Mouse (Mus musculus) neutrophil, adult 65 days (primary cell): Measurements from ENCODE around the gene Lat. TPM values are rescaled to one million over a fixed set of nuclear protein-coding genes. Genes with fewer than 3 reads are reported as not detected.

ENCODE experiments used
- total RNA-seq: library from RNA; stranded (reverse); gene quantifications from 2 replicates; pipeline ENCODE4 v1.2.4, GENCODE M21; 2023

The Lat gene
- 1.00 and 3.6 TPM in 2 replicates for total RNA-seq

DNA sequence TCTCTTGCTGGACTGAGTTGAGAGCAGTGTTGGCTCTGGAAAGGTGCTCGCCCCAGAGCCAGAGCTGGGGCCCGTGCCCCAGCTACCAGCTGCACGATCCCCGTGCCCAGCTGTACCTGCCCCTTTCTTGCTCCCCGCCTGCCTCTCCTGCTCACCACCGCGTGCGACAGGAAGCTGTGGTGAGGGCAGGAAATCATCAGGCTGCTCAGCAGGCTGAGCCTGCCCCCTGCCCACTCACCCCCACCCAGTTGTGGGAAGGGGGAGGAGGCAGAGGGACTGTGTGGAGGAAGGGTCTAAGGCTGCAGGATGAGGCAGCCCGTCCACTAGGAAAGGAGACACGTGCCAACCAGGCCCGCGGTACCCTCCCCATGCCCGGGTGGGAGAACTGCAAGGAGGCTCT is at the start of gene Lat:
Lat (minus strand) TSS at position 178 of the 400 bp plus-strand sequence.

DNA sequence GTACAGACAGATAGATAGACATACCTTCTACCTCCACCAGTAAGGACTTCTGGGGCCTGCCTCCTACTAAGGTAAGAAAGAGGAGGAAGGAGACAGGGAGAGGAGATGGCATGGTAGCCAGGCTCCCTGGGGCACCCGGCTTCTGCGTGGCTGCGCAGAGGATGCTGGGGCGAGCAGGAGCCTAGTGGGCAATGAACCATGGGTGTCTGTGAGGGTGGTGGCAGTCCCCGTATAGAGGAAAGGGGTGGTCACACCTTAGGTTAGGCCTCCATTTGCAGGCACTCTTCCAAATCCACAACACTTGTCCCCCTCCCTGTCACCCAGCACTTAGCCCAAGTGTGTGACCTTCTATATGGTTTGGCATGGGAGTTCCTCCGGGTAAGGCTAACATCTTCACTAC is 45.4 kb upstream of the Lat start, which contains the start of gene Cd19:
Cd19 (minus strand) TSS at position 165 of the 400 bp plus-strand sequence.

DNA sequence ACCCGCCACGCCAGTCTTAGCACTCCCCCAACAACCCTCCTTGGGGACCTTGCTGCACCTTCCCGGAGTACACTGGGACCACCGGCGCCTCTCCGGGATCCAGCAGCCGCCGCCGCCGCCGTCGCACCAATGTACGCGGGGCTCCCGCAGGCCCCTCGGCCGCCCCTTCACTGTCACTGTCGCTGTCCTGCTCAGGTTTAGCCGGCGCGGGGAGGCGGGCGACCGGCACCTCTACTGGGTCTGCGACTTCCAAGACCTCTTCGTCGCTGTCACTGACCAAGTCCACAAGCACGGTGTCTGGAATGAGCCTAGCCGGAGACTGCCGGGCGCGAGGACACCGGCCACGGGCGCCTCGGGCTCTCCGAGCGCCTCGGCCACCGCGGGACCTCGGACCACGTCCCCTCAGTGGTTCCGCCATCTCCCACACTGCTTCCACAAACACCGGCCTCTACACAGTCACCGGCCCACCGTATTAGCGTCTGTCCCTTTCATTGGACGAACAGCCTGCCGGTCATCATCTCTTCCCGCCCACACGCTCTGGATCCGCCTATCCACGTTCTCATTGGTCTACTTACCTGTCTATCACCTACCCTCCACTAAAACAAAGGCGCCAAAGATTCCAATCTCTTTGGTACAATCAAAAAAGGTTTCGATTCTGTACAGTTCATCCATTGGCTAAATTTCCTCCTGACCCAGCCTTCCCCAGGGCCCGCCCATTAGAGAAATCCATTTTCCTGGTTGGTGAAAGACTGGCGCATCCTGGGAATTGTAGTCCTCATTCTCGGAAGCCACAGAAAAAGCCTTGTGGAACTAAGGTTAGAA is 27.1 kb upstream of the Lat start, which contains the start of gene Nfatc2ip:
Nfatc2ip (minus strand) TSS at position 440 of the 822 bp plus-strand sequence.

DNA sequence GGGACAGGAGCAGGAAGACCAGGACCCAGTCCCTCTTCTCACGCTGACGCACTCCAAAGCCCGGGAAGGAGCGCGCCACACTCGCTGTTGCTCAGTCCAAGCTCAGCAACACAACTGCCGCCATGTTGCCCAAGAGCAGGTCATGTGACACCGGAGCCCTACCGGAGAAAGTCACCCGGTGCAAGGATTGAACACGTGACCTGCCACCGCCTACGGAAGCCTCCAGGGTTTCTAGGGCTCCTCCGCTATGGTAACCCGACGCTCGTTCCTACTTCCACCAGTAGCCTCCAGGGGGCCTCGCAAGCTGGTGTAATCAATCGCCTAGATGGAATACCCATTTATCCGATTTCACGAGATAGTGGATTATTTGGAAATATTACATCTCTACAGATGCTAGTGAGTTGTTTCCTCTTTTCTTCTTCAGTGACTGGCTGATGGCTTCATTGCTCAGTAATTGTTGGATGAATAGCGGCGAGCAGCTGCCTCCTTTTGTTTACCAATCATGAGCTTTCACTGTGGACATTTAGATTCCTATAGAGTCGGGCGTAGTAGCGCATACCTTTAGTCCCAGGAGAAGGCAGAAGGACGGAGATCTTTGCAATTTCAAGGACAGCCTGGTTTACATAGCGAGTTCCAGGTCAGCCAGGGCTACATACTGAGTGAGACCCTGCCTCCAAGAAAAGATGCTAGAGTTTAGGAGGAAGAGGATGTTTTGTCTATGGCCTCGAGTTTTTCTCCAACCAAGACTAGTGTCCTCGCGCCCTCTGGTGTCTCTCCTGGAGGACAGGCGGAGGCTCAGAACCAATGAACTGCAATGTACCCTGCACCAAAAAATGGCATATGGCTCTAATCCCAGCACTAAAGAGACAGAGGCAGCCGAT is 8.1 kb upstream of the Lat start, which contains the start of gene Spns1:
Spns1 (minus strand) TSS at position 173 of the 881 bp plus-strand sequence.

Other genes starting within 250 kb of the Lat start
- 189 and 287 TPM in 2 replicates for gene Xpo6, start 169.1 kb downstream of the Lat start, total RNA-seq
- 5.0 and 7.4 TPM in 2 replicates for gene Sbk1, start 97.0 kb downstream of the Lat start, total RNA-seq
- gene Spns1, start 7.9 kb upstream of the Lat start, total RNA-seq = 40.0 and 61.0 TPM in 2 replicates
- gene Nfatc2ip, start 27.2 kb upstream of the Lat start, total RNA-seq = 11.9 and 12.2 TPM in 2 replicates
- gene Cd19, start 45.3 kb upstream of the Lat start, total RNA-seq = 2.7 and 5.7 TPM in 2 replicates
- gene Rabep2, start 59.2 kb upstream of the Lat start, total RNA-seq = 12.6 and 13.9 TPM in 2 replicates
- gene Atp2a1, start 93.5 kb upstream of the Lat start, total RNA-seq = 0.44 and 1.2 TPM in 2 replicates
- gene Sh2b1, start 105.9 kb upstream of the Lat start, total RNA-seq = 43.1 and 54.3 TPM in 2 replicates
- 28.4 and 33.9 TPM in 2 replicates for gene Tufm, start 117.8 kb upstream of the Lat start, total RNA-seq
- gene Atxn2l, start 133.9 kb upstream of the Lat start, total RNA-seq = 126 and 137 TPM in 2 replicates
- gene Eif3c, start 196.8 kb upstream of the Lat start, total RNA-seq = 70.7 and 76.0 TPM in 2 replicates
- 179 and 277 TPM in 2 replicates for gene Apobr, start 215.4 kb upstream of the Lat start, total RNA-seq
- 387 and 438 TPM in 2 replicates for gene Cln3, start 216.2 kb upstream of the Lat start, total RNA-seq
- 1.7 and 4.0 TPM in 2 replicates for gene Il27, start 225.4 kb upstream of the Lat start, total RNA-seq